Mouse (Mus musculus): ENCODE results near the gene Fbxl18.
A peak's percentile ranks its signal among the peaks of the same experiment; 100 is the strongest.
"Not testable (repeated sequence)": the region's sequence is repeated elsewhere in the genome, so short reads cannot be mapped to it uniquely, and the experiment has no call there.

The Fbxl18 gene

GRCm38 (mm10) chr5:142873718-142874117 is 21.5 kb downstream of the Fbxl18 start:
- no peak for DNase-seq (ENCODE audit: low spot score in 2 of 2)

GRCm38 (mm10) chr5:142871765-142872164 is 23.5 kb downstream of the Fbxl18 start:
- DNase-seq (ENCODE audit: low spot score in 2 of 2), result no peak

- no peak for DNase-seq (ENCODE audit: low spot score in 2 of 2)
Observed at GRCm38 (mm10) chr5:142869463-142869862, 25.8 kb downstream of the Fbxl18 start.

- no peak for DNase-seq (ENCODE audit: low spot score in 2 of 2)
Observed at GRCm38 (mm10) chr5:142857763-142858229, 37.4 kb downstream of the Fbxl18 start.

GRCm38 (mm10) chr5:142856408-142856807 is 38.8 kb downstream of the Fbxl18 start:
- no peak for DNase-seq (ENCODE audit: low spot score in 2 of 2)

- DNase-seq (ENCODE audit: low spot score in 2 of 2), result peak in 1 of 2 experiments; percentile 33
Observed at GRCm38 (mm10) chr5:142854877-142855276, 40.3 kb downstream of the Fbxl18 start.

- DNase-seq (ENCODE audit: low spot score in 2 of 2), result no peak
Observed at GRCm38 (mm10) chr5:142853585-142853984, 41.6 kb downstream of the Fbxl18 start.

- DNase-seq (ENCODE audit: low spot score in 2 of 2), result no peak
Observed at GRCm38 (mm10) chr5:142851681-142852049, 43.6 kb downstream of the Fbxl18 start.

GRCm38 (mm10) chr5:142850916-142851680 is 44.1 kb downstream of the Fbxl18 start:
- DNase-seq (ENCODE audit: low spot score in 2 of 2), result no peak

- no peak for DNase-seq (ENCODE audit: low spot score in 2 of 2)
Observed at GRCm38 (mm10) chr5:142850476-142850875, 44.7 kb downstream of the Fbxl18 start.

GRCm38 (mm10) chr5:142848911-142849310 is 46.3 kb downstream of the Fbxl18 start:
- no peak for DNase-seq (ENCODE audit: low spot score in 2 of 2)

- no peak for DNase-seq (ENCODE audit: low spot score in 2 of 2)
Observed at GRCm38 (mm10) chr5:142848149-142848548, 47.1 kb downstream of the Fbxl18 start.

- no peak for DNase-seq (ENCODE audit: low spot score in 2 of 2)
Observed at GRCm38 (mm10) chr5:142844467-142844866, 50.8 kb downstream of the Fbxl18 start.

GRCm38 (mm10) chr5:142842137-142842642 is 53.0 kb downstream of the Fbxl18 start:
- peak in 1 of 2 experiments; percentile 12 for DNase-seq (ENCODE audit: low spot score in 2 of 2)

GRCm38 (mm10) chr5:142841372-142842136 is 53.7 kb downstream of the Fbxl18 start:
- no peak for DNase-seq (ENCODE audit: low spot score in 2 of 2)

GRCm38 (mm10) chr5:142837427-142837826 is 57.8 kb downstream of the Fbxl18 start:
- DNase-seq (ENCODE audit: low spot score in 2 of 2), result not testable (repeated sequence)

- no peak for DNase-seq (ENCODE audit: low spot score in 2 of 2)
Observed at GRCm38 (mm10) chr5:142836891-142837290, 58.3 kb downstream of the Fbxl18 start.

GRCm38 (mm10) chr5:142833646-142834438 is 61.4 kb downstream of the Fbxl18 start:
- DNase-seq (ENCODE audit: low spot score in 2 of 2), result no peak

- DNase-seq (ENCODE audit: low spot score in 2 of 2), result no peak
Observed at GRCm38 (mm10) chr5:142826131-142826530, 69.1 kb downstream of the Fbxl18 start.

GRCm38 (mm10) chr5:142825665-142826064 is 69.6 kb downstream of the Fbxl18 start:
- DNase-seq (ENCODE audit: low spot score in 2 of 2), result no peak

GRCm38 (mm10) chr5:142824091-142824490 is 71.1 kb downstream of the Fbxl18 start:
- DNase-seq (ENCODE audit: low spot score in 2 of 2), result no peak

Data from spleen, postnatal 14 days (tissue).